ENCODE assay signal across 8 mouse cellular contexts in the genomic region with DNA sequence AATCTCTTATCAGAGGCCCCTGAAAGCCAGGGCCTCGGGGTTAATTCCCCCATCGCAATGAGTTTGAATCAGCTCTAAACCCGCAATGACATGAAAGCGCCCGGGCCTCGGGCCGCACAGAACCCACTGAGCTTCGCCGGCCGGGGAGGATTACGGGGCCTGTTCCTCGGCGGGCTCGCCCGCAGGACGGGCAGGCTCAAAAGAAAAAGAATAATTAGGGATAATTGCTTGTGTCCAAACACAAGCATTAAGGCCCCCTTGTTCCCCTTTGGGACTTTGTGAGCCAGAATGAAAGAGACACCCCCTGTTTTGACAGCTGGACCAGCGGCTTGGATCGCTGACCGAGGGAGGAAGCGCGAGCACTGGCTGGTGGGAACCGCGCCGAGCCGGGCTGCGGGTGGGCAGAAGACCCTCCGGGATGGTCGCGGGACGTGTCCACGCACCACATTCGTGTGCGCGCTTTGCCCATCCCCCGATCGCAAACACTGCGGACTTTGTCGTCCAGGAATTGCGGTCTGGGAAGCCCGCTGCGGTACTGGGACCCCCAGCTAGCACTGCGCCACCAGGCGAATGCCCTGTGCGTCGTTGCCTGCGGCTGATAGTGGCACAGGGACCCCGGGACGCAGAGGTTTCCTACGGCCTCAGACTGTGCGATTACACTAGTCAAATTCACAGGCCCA.
DNase-seq lines count a peak whose midpoint lies in the region; ATAC-seq and TF ChIP-seq lines count a peak whose summit lies in the region.

No protein-coding gene starts in this region.

- peak overlapping the region; percentile 26 for H3K4me3 ChIP-seq in lung, postnatal 0 days (ENCODE audit: low read depth, low read length)
- peak overlapping the region; percentile 28 for H3K4me3 ChIP-seq in forebrain, embryonic 13.5 days
- peak overlapping the region; percentile 29 for H3K4me3 ChIP-seq in limb, embryonic 11.5 days (ENCODE audit: low read depth, low read length)

- no peak for DNase-seq in lung, postnatal 0 days (ENCODE audit: low spot score)
- no peak for DNase-seq in lung, postnatal 10 days
- DNase-seq in limb, embryonic 11.5 days (ENCODE audit: low spot score), result peak; percentile 65
- peak; percentile 86 for DNase-seq in retina, postnatal 1 day
- DNase-seq in thymus, postnatal 14 days, result no peak
- no peak for DNase-seq in spleen, postnatal 14 days (ENCODE audit: low spot score in 2 of 2)

- H3K9me3 ChIP-seq in lung, postnatal 0 days (ENCODE audit: low read length), result no peaks in the 10 kb centered on the region
- no peaks in the 10 kb centered on the region for H3K9me3 ChIP-seq in forebrain, embryonic 13.5 days (replicated peaks)
- no peaks in the 10 kb centered on the region for H3K9me3 ChIP-seq in limb, embryonic 11.5 days (ENCODE audit: control insufficient read depth, low read length)

- no peaks in the 10 kb centered on the region for H3K36me3 ChIP-seq in lung, postnatal 0 days (ENCODE audit: insufficient read depth, low read length)
- H3K36me3 ChIP-seq in forebrain, embryonic 13.5 days (ENCODE audit: poor library complexity, severe bottlenecking), result no peaks in the 10 kb centered on the region
- no peaks in the 10 kb centered on the region for H3K36me3 ChIP-seq in limb, embryonic 11.5 days (ENCODE audit: control insufficient read depth, insufficient read depth, low read length)

- no peak for TF ChIP-seq EP300 in lung, postnatal 0 days (IDR thresholded peaks at IDR 0.05)

- no peak for ATAC-seq in lung, postnatal 0 days
- peak; percentile 63; the same call in 1 of the 2 replicates for ATAC-seq in forebrain, embryonic 13.5 days
- ATAC-seq in limb, embryonic 11.5 days (ENCODE audit: insufficient number of reproducible peaks, low FRiP score, low TSS enrichment, low read depth), result 0 out of 2 replicates have a peak, but pooled peaks have one; percentile 45
- ATAC-seq in inflammation-experienced regulatory T-cells, adult 6 months, result no peak

- no peak overlapping the region for H3K27ac ChIP-seq in lung, postnatal 0 days (ENCODE audit: low read length)
- no peak overlapping the region for H3K27ac ChIP-seq in forebrain, embryonic 13.5 days
- no peak overlapping the region for H3K27ac ChIP-seq in limb, embryonic 11.5 days (replicated peaks; ENCODE audit: low read depth, low read length)

- H3K27me3 ChIP-seq in lung, postnatal 0 days (replicated peaks; ENCODE audit: insufficient read depth, low read length), result peaks cover 22% of the 10 kb centered on the region; the same call in 1 of the 2 replicates
- peaks cover 96% of the 10 kb centered on the region for H3K27me3 ChIP-seq in forebrain, embryonic 13.5 days
- H3K27me3 ChIP-seq in limb, embryonic 11.5 days (ENCODE audit: control insufficient read depth, insufficient read depth, low read length), result peaks cover 27% of the 10 kb centered on the region

- no peak for TF ChIP-seq CTCF in lung, postnatal 0 days (IDR thresholded peaks at IDR 0.05)

- H3K9ac ChIP-seq in lung, postnatal 0 days (replicated peaks; ENCODE audit: low read depth), result no peak overlapping the region
- peak overlapping the region; percentile 21; the same call in 1 of the 2 replicates for H3K9ac ChIP-seq in forebrain, embryonic 13.5 days
- no peak overlapping the region for H3K9ac ChIP-seq in limb, embryonic 11.5 days (ENCODE audit: low read length)

- H3K4me1 ChIP-seq in lung, postnatal 0 days (ENCODE audit: insufficient read depth, low read depth, low read length), result no peaks in the 10 kb centered on the region
- H3K4me1 ChIP-seq in forebrain, embryonic 13.5 days, result peaks cover 16% of the 10 kb centered on the region
- H3K4me1 ChIP-seq in limb, embryonic 11.5 days (ENCODE audit: control insufficient read depth, insufficient read depth, low read length), result peaks cover 9% of the 10 kb centered on the region

- H3K4me2 ChIP-seq in lung, postnatal 0 days (replicated peaks; ENCODE audit: low read depth, low read length), result peak overlapping the region; percentile 59
- H3K4me2 ChIP-seq in forebrain, embryonic 13.5 days, result peak overlapping the region; percentile 55
- peak overlapping the region; percentile 55 for H3K4me2 ChIP-seq in limb, embryonic 11.5 days (ENCODE audit: low read depth, severe bottlenecking)

- WGBS in lung, postnatal 0 days, result 3% methylated on average over 50 of the region's 50 CpGs
- under 1% methylated on average over 50 of the region's 50 CpGs for WGBS in forebrain, embryonic 13.5 days
- under 1% methylated on average over 50 of the region's 50 CpGs for WGBS in limb, embryonic 11.5 days

Comparison
In these comparisons a context has a peak if more than half of its experiments do, and no peak if none do; other contexts are left out.
1. ATAC-seq: peak in forebrain, embryonic 13.5 days (single experiment) and limb, embryonic 11.5 days (single experiment); none in lung, postnatal 0 days (single experiment) and inflammation-experienced regulatory T-cells, adult 6 months (single experiment).
2. DNase-seq: peak in limb, embryonic 11.5 days (single experiment) and retina, postnatal 1 day (single experiment); none in lung, postnatal 0 days (single experiment), lung, postnatal 10 days (single experiment), thymus, postnatal 14 days (single experiment) and spleen, postnatal 14 days (0 of 2).
3. Peak in every context shown above with its lines, with median percentiles within 50 percentile points of each other: H3K4me2 ChIP-seq and H3K4me3 ChIP-seq.